Mouse (Mus musculus) lung, adult 2 months (tissue): ENCODE data around the gene Paqr9.

Experiments used
- CTCF ChIP-seq: fragments of 200-500 bp; IDR thresholded peaks from 2 replicates; pipeline ENCODE4 v1.5.1; 2011; ENCODE audit warnings: mild to moderate bottlenecking, low read length, control low read depth; ENCODE audit not compliant: insufficient read depth
- POLR2A ChIP-seq: fragments of 200-500 bp; IDR thresholded peaks from 2 replicates; pipeline ENCODE4 v1.6.1; 2011; ENCODE audit warnings: low read depth, mild to moderate bottlenecking, control low read depth, low read length, borderline replicate concordance; ENCODE audit errors: extremely low read depth

DNA sequence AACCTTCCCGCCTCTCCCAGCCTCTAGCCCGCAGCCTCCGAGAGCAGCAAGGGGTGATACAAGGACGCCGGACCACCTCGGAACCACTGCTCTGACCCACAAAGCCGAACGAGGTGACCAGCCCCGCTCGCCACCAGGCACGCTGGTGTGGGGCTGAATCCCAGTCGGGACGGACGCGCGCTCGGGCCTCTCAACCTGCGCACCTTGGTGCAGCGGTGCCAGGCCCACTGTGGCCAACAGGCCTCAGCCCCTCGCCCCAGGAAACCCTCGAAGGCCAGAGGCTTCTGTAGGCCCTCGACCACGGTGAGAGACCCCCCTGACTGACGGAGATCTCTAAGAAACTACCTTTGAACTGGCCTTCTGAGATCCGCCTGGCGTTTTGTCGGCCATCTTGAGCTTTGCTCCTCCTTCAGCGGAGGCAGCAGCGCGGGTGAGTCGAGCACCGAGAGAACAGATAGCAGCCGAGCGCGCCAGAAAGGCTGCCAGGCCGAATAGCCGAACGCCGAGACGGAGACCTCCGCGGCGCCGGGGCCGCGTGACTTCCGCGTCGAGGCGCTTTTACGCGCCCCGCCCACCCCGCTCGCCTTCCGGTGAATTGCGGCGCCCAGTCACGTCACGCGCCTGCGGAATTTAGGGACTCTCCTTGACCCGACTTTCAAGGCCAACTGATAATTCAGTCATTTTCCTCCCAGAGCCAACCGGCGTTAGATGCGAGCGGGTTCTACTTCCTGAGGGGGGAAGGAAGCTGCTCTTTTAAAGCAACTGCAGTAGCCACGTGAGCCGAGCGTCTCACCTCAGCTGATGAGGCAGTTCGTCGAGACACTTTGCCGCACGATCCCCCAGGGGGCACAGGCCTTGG is 47.8 kb upstream of the Paqr9 start, which contains the start of gene U2surp:
- no peak for TF ChIP-seq CTCF
- TF ChIP-seq POLR2A = peak; percentile 79; the same call in 1 of the 2 replicates
